Mouse (Mus musculus) gastrocnemius, postnatal 4 days (tissue): ENCODE measurements around the gene Frmd4a. TPM values are rescaled to one million over a fixed set of nuclear protein-coding genes. Genes with fewer than 3 reads are reported as not detected.
"Not testable (repeated sequence)": the region's sequence is repeated elsewhere in the genome, so short reads cannot be mapped to it uniquely, and the experiment has no call there.

Experiments used
- DNase-seq, 2 experiments: peaks; one replicate each; pipeline ENCODE4 v3.0.0; 2021 to 2022; ENCODE audit warnings: low spot score in 2 of 2, mixed read lengths in 2 of 2
- total RNA-seq, 2 experiments: library from RNA; stranded (reverse); gene quantifications; 2 replicates each; pipeline ENCODE4 v1.2.3; 2021

Frmd4a gene
- total RNA-seq, 2 experiments from 2014 or later, result 32.9 to 38.0 TPM

DNA sequence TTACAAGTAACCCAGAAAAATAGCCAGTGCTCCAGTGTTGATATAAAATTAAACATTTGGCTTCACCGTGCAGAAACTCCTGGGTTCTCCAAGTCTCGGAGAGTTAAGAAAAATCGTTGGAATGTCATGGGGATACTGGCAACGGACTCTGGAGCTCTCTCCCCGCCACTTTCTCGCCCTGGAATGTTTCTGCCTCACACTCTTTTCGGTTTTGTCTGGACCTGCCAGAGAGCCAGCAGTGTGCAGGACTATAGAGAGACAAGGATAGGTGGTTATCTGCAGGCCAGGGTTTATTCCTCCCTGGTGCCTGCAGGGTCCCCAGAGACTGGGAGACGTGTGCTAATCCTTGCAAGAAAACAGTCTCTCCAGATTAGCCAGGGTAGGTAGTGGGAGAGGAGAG lies 314.9 kb downstream of the Frmd4a start:
- DNase-seq, result peak in 1 of 2 experiments; percentile 36

- DNase-seq, result peak; percentile 41 to 74
These were observed 316.7 kb downstream of the Frmd4a start for GRCm38 (mm10) chr2:4334201-4334600.

DNA sequence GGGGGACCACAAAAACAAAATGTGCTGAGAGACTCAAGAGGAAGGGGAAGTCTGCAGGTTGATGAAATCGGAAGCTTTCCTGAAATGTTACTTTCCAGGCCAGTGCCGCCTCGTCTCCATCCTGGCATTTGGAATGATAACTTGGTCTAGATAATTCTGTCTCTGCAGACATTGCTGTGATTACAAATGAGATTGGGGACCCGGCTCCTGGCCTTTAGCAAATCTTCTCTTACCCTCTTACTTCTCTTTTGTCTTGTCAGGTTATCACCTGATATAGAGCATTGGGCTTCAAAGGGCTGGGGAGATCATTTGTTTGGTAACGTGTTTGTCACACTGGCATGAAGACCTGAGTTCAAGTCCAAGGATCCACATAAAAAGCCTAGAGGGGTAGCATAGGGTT lies 317.4 kb downstream of the Frmd4a start:
- DNase-seq, result no peak

DNA sequence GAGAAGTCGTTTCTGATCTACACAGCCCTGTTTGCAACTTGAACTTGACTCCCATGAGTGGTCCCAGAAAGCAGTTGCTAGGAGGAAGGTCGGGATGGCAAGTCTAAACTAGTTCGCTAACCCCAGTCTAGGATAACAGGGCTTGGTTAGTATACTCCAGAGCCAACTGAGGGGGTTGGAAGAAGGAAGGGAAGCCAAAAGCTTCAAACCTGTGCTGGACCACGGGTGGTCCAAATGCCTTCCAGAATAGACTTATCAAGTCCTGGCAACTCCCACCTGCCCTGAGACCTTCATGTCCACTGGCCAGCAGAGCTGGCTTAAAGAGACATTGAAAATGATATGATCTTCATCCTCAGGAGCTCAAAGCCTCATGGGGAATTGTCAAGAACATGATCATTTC lies 318.4 kb downstream of the Frmd4a start:
- DNase-seq, result no peak

GRCm38 (mm10) chr2:4338290-4338689 lies 320.8 kb downstream of the Frmd4a start:
- not testable (repeated sequence) for DNase-seq

DNA sequence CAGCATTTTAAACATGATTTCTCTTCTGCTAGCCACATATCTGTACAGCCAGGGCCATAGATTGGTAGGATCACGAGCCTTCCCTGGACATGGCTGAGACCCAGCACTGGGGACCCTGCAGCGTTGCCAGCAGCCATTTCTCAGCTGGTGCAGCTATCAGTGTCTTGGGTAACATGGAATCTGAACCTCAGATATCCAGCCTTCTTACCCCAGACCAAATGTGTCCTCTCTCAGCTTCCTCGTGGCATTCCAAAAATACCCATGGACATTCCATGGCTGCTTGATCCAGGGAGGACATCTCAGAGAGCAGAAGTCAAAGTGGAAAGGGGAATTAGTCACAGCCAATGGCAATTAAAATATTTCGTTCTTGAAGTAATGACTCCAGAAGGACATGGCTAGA lies 321.6 kb downstream of the Frmd4a start:
- no peak for DNase-seq

- no peak for DNase-seq
These were observed 322.2 kb downstream of the Frmd4a start for GRCm38 (mm10) chr2:4339530-4340218.

DNA sequence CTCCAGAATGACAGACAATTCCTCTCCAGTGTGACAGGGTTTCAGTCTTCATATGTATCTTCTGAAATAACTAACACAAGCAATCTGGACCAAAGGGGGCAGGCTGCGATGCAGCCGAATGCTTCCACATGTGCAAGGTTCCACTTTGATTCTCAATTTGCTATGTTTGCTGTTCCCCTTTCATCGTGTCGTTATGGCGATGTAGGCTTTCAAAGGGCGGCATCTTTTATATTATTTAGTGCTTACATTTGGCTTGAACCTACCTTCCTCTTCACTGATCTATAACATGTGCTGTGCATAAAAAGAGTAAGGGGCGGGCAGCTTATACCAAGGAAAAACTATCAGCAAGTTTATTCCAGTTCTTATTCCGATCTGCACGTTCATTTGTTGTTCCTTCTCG lies 322.9 kb downstream of the Frmd4a start:
- DNase-seq, result no peak

- DNase-seq, result no peak
These were observed 323.6 kb downstream of the Frmd4a start for GRCm38 (mm10) chr2:4341141-4341540.

- no peak for DNase-seq
These were observed 324.5 kb downstream of the Frmd4a start for GRCm38 (mm10) chr2:4342005-4342404.

DNA sequence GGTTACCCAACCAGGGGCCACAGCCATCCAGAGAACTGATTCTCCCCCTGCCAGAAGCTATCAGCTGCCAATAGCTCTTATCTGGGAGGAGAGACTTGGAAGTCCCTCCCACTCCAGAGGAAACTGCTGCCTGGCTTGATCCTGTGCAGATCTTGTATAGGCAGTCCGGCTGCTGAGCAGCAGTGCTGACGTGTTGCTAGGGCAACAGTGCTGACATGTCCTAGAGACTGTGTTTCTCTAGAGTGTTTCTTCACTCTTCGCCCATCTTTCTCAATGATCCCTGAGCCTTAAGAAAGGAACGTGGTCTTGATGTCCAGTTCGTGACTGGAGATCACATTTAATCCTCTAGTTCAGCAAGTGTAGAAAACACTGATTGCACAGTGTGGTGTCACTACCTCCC lies 326.9 kb downstream of the Frmd4a start:
- DNase-seq, result no peak

GRCm38 (mm10) chr2:4346232-4346631 lies 328.7 kb downstream of the Frmd4a start:
- no peak for DNase-seq

DNA sequence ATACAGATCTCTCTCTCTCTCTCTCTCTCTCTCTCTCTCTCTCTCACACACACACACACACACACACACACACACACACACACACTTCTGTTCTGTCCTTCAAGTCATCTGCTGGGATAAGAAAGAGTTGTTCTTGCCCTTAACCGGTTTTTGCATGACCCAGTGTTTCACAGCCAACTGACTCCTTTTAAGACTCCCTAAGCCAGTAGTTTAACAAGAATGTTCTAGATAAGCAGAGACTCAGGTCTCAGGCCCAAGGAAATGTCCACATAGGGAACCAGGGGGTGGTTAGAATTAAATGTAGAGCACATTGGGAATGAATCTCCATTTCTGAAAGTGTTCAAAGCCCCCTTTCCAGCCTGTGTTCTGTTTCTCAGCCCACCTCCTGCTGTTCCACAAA lies 329.4 kb downstream of the Frmd4a start:
- DNase-seq, result no peak

GRCm38 (mm10) chr2:4347782-4348181 lies 330.3 kb downstream of the Frmd4a start:
- DNase-seq, result no peak

GRCm38 (mm10) chr2:4348509-4348908 lies 331.0 kb downstream of the Frmd4a start:
- DNase-seq, result no peak

DNA sequence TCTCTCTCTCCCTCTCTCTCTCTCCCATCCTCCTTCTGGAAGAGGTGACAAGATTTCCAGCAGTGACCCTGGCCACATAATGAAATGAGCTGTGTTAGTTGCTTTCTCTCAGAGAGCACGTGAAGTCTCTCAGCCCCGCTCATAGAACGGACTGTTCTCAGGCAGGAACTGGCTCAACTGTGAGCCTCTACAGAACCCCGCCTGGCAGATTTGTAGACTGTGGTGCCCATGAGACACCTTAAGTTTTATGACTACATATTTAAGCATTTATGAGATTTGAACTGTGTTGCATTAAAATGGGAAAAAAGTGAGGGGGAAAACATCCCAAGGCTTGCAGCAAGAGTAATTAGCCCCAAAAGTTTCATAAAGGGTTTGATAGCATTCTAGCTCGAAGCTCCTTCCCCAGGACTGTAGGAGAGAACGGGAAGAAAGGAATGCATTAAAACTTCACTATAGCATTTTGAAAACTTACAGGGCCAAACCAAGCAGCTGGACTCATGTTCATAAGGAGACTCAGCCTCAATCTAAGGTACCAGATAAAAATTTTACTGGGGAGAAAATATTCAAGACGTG lies 339.4 kb downstream of the Frmd4a start:
- DNase-seq, result no peak

GRCm38 (mm10) chr2:4361981-4362834 lies 344.7 kb downstream of the Frmd4a start:
- DNase-seq, result no peak

DNA sequence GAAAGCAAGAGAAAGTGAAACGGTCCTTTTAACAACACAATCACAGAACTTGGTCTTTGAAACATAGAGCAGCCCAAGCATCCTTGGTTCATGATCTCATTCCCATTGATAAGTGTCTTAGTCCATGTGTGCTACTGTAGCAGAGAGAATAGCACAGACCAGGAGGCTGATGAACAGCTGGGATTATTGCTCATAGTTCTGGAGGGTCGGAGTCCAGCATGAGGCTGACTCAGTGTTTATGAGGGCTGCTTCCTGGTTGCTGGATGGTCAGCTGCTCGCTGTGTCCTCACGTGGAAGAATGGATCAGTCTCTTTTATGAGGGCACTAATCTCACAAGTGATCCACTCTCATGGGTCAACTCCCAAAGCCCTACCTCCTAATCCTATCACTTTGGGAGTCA lies 347.4 kb downstream of the Frmd4a start:
- DNase-seq, result no peak

DNA sequence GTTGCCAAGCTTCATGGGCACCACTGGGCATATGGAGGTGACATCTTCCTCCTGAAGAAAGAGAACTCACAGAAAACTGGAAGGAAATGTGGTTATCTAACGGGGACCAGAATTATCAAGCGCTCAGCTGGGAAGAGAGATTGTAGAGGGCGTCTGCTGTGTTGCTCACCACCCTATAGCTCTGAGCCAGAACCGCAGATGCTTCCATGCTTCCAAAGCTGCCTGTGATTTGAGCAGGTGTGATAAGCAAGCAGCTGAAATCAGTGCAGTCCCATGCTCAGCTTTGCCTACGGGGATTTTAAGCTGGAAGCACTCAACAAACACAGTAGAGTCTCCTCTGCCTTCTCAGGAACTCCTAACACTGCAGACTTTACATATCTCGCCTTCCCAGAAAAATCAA lies 351.0 kb downstream of the Frmd4a start:
- DNase-seq, result no peak

- DNase-seq, result no peak
These were observed 353.0 kb downstream of the Frmd4a start for GRCm38 (mm10) chr2:4370499-4370898.

- no peak for DNase-seq
These were observed 353.8 kb downstream of the Frmd4a start for GRCm38 (mm10) chr2:4371341-4371740.

GRCm38 (mm10) chr2:4378844-4379243 lies 361.3 kb downstream of the Frmd4a start:
- no peak for DNase-seq
